In genomic region chr8:75212631-75213306, GRCm38 (mm10) we compare ENCODE assay signal across 8 mouse cellular contexts. TPM values are rescaled to one million over a fixed set of nuclear protein-coding genes. Genes with fewer than 3 reads are reported as not detected.
DNase-seq lines count a peak whose midpoint lies in the region; ATAC-seq and TF ChIP-seq lines count a peak whose summit lies in the region.

No protein-coding gene starts in this region.

- TF ChIP-seq POLR2A in kidney, adult 2 months (IDR thresholded peaks at IDR 0.05; ENCODE audit: low read depth, low read length) = no peak

- peak overlapping the region; percentile 46 for H3K4me3 ChIP-seq in embryonic facial prominence, embryonic 11.5 days (ENCODE audit: low read depth, low read length)
- peak overlapping the region; percentile 61 for H3K4me3 ChIP-seq in kidney, adult 2 months (ENCODE audit: insufficient read depth, low read depth, low read length)
- H3K4me3 ChIP-seq in limb, embryonic 12.5 days (replicated peaks) = peak overlapping the region; percentile 50
- H3K4me3 ChIP-seq in midbrain, embryonic 13.5 days (replicated peaks) = peak overlapping the region; percentile 49

- ATAC-seq in embryonic facial prominence, embryonic 11.5 days (replicated peaks; ENCODE audit: insufficient number of reproducible peaks, low FRiP score, low TSS enrichment, low read depth) = peak; percentile 93
- peak; percentile 92 for ATAC-seq in limb, embryonic 12.5 days (ENCODE audit: insufficient number of reproducible peaks, insufficient read depth, low FRiP score, low TSS enrichment, low read depth)
- peak; percentile 94 for ATAC-seq in midbrain, embryonic 13.5 days
- ATAC-seq in monocyte, adult 5-6 weeks (replicated peaks; ENCODE audit: insufficient number of reproducible peaks, low FRiP score, low TSS enrichment, poor library complexity, severe bottlenecking) = no peak

- peak overlapping the region; percentile 97 for H3K4me2 ChIP-seq in embryonic facial prominence, embryonic 11.5 days (ENCODE audit: low read depth, low read length)
- H3K4me2 ChIP-seq in limb, embryonic 12.5 days = peak overlapping the region; percentile 91
- H3K4me2 ChIP-seq in midbrain, embryonic 13.5 days (replicated peaks) = peak overlapping the region; percentile 90

- 2% methylated on average over 58 of the region's 63 CpGs for WGBS in embryonic facial prominence, embryonic 11.5 days
- 3% methylated on average over 62 of the region's 63 CpGs for WGBS in kidney, adult 2 months
- 1% methylated on average over 62 of the region's 63 CpGs for WGBS in limb, embryonic 12.5 days
- 1% methylated on average over 63 of the region's 63 CpGs for WGBS in midbrain, embryonic 13.5 days

- H3K27ac ChIP-seq in embryonic facial prominence, embryonic 11.5 days (replicated peaks; ENCODE audit: low read depth, low read length) = no peak overlapping the region
- peak overlapping the region; percentile 14; the same call in 1 of the 2 replicates for H3K27ac ChIP-seq in kidney, adult 2 months (ENCODE audit: insufficient read depth, low read depth, low read length)
- H3K27ac ChIP-seq in limb, embryonic 12.5 days = no peak overlapping the region
- no peak overlapping the region for H3K27ac ChIP-seq in midbrain, embryonic 13.5 days

- TF ChIP-seq CTCF in kidney, adult 2 months (conservative IDR thresholded peaks at IDR 0.05; ENCODE audit: insufficient read depth, insufficient read length, low read depth, low read length) = no peak

- DNase-seq in adrenal gland, postnatal 36 days = peak; percentile 92 to 94
- DNase-seq in embryonic facial prominence, embryonic 11.5 days (ENCODE audit: low spot score) = peak; percentile 83
- peak; percentile 75 for DNase-seq in heart, adult 8-10 months (ENCODE audit: low spot score)
- peak; percentile 88 for DNase-seq in kidney, adult 2 months
- peak; percentile 35 to 59 for DNase-seq in spleen, adult 18-20 months

- 0 out of 2 replicates have a peak, but pooled peaks cover 3% of the 10 kb centered on the region for H3K4me1 ChIP-seq in embryonic facial prominence, embryonic 11.5 days (ENCODE audit: control insufficient read depth, insufficient read depth, low read length)
- H3K4me1 ChIP-seq in kidney, adult 2 months (ENCODE audit: control insufficient read depth, insufficient read depth, low read length) = peaks cover 6% of the 10 kb centered on the region; the same call in 1 of the 2 replicates
- H3K4me1 ChIP-seq in limb, embryonic 12.5 days (replicated peaks) = peaks cover 7% of the 10 kb centered on the region
- H3K4me1 ChIP-seq in midbrain, embryonic 13.5 days (replicated peaks) = peaks cover 12% of the 10 kb centered on the region

- H3K9ac ChIP-seq in embryonic facial prominence, embryonic 11.5 days (replicated peaks; ENCODE audit: low read length) = peak overlapping the region; percentile 19; the same call in 1 of the 2 replicates
- H3K9ac ChIP-seq in limb, embryonic 12.5 days (replicated peaks) = peak overlapping the region; percentile 45
- H3K9ac ChIP-seq in midbrain, embryonic 13.5 days (replicated peaks) = peak overlapping the region; percentile 59

- no peaks in the 10 kb centered on the region for H3K36me3 ChIP-seq in embryonic facial prominence, embryonic 11.5 days (replicated peaks; ENCODE audit: control insufficient read depth, insufficient read depth, low read depth, low read length)
- H3K36me3 ChIP-seq in kidney, adult 2 months (ENCODE audit: control insufficient read depth, insufficient read depth, low read length) = no peaks in the 10 kb centered on the region
- no peaks in the 10 kb centered on the region for H3K36me3 ChIP-seq in limb, embryonic 12.5 days
- H3K36me3 ChIP-seq in midbrain, embryonic 13.5 days = no peaks in the 10 kb centered on the region

- H3K9me3 ChIP-seq in embryonic facial prominence, embryonic 11.5 days (replicated peaks; ENCODE audit: control insufficient read depth, low read length) = no peaks in the 10 kb centered on the region
- H3K9me3 ChIP-seq in limb, embryonic 12.5 days = no peaks in the 10 kb centered on the region
- no peaks in the 10 kb centered on the region for H3K9me3 ChIP-seq in midbrain, embryonic 13.5 days

- H3K27me3 ChIP-seq in embryonic facial prominence, embryonic 11.5 days (ENCODE audit: control insufficient read depth, insufficient read depth, low read length) = peaks cover 38% of the 10 kb centered on the region
- H3K27me3 ChIP-seq in kidney, adult 2 months (replicated peaks; ENCODE audit: control insufficient read depth, insufficient read depth, low read length) = no peaks in the 10 kb centered on the region
- peaks cover 90% of the 10 kb centered on the region for H3K27me3 ChIP-seq in limb, embryonic 12.5 days
- peaks cover 72% of the 10 kb centered on the region for H3K27me3 ChIP-seq in midbrain, embryonic 13.5 days

RNA-seq across cellular contexts. Expression of gene Rasd2, which starts 1.0 kb away (rescaled TPM):
- 1 to 10 TPM; 2.0 to 2.8 TPM for total RNA-seq in adrenal gland, postnatal 36 days (2021)
- polyA plus RNA-seq in embryonic facial prominence, embryonic 11.5 days (2014; fragmentation: Nextera tagmentation; extraction: Ambion mirVana) = 0.31 and 0.93 TPM in 2 replicates
- 10 to 100 TPM in 1 of 4 experiments, 1 to 10 TPM in 3; 4.2 to 11.3 (median 6.2) TPM for total RNA-seq in heart, adult 8-10 months (2022)
- 3.7 and 4.0 TPM in 2 replicates for polyA plus RNA-seq in kidney, adult 2 months (2012; rRNA removed)
- polyA plus RNA-seq in limb, embryonic 12.5 days (2016; fragmentation: Nextera tagmentation; extraction: Ambion mirVana) = 0.14 and 0.27 TPM in 2 replicates
- polyA plus RNA-seq in midbrain, embryonic 13.5 days (2015; fragmentation: Nextera tagmentation; extraction: Ambion mirVana) = 0.45 and 0.92 TPM in 2 replicates
- not detected in 3 replicates for total RNA-seq in monocyte, adult 5-6 weeks (2017)
